Comparison of ENCODE assay signal across 22 mouse cellular contexts in the genomic region with DNA sequence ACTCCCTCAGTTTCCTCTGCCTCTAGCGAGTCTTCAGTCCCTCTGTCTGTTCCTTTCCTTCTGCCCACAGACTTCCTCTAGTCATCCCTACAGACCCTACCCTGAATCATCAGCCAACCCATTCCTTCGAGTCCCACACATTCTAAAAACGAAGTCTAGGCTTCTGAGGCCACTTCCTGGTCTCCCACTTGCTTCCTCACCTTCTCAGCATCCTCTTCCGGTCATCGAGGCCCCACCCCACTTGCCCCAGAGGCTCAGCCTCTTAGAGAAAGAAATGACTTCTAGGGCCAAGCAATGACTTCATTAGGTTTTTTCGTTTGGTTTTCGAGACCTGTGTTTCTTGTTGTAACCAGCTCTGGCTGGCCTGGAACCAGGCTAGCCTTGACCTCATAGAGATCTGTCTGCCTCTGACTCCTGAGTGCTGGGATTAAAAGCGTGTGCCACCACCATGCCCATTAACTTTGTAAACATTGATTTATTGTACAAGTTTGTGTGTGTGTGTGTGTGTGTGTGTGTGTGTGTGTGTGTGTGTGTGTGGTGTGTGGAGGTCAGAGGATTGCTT. TPM values are rescaled to one million over a fixed set of nuclear protein-coding genes. Genes with fewer than 3 reads are reported as not detected.
"Had no signal": no experiment of that assay in that cellular context is flagged by ENCODE, and none has a peak within 500 bp of the region (broad histone marks: within the 10 kb centered on the region; RNA-seq: fewer than 3 reads in every experiment).

No protein-coding gene starts in this region.

- H3K9me3 ChIP-seq: liver, embryonic 13.5 days; lung, embryonic 15.5 days; midbrain, embryonic 12.5 days; neural tube, embryonic 15.5 days had no signal

- DNase-seq: kidney, adult 8-10 months; liver; liver, embryonic 13.5 days; liver, postnatal 0 days; lung, postnatal 14 days; right cerebral cortex, adult 18-20 months; right cerebral cortex, postnatal 25 days; thymus, postnatal 36 days had no signal

- H3K27me3 ChIP-seq: limb, embryonic 12.5 days; liver, embryonic 13.5 days; lung, embryonic 15.5 days; neural tube, embryonic 15.5 days had no signal

- ATAC-seq: liver, postnatal 0 days had no signal

- H3K9ac ChIP-seq: limb, embryonic 12.5 days; liver, embryonic 13.5 days; liver, postnatal 0 days; lung, embryonic 15.5 days; midbrain, embryonic 12.5 days; neural tube, embryonic 15.5 days had no signal

- H3K27ac ChIP-seq: kidney, postnatal 0 days; layer of hippocampus, adult 2 months; limb, embryonic 12.5 days; liver, embryonic 13.5 days; lung, embryonic 15.5 days; macrophage; midbrain, embryonic 12.5 days; neural tube, embryonic 15.5 days had no signal

- H3K4me2 ChIP-seq: limb, embryonic 12.5 days; liver, embryonic 13.5 days; lung, embryonic 15.5 days; midbrain, embryonic 12.5 days; neural tube, embryonic 15.5 days had no signal

- H3K4me3 ChIP-seq: layer of hippocampus, adult 2 months; limb, embryonic 12.5 days; liver, embryonic 13.5 days; lung, embryonic 15.5 days; megakaryocyte, embryonic 14.5 days; midbrain, embryonic 12.5 days; myocyte; neural tube, embryonic 15.5 days had no signal

- H3K36me3 ChIP-seq: limb, embryonic 12.5 days; liver, embryonic 13.5 days; lung, embryonic 15.5 days; midbrain, embryonic 12.5 days; neural tube, embryonic 15.5 days had no signal

- H3K4me1 ChIP-seq: liver, embryonic 13.5 days; lung, embryonic 15.5 days; neural tube, embryonic 15.5 days had no signal

RNA-seq across cellular contexts. Expression of a gene that starts 57.4 kb away (rescaled TPM):
- total RNA-seq: layer of hippocampus, adult 2 months; layer of hippocampus, postnatal 10 days; left cerebral cortex, postnatal 36 days had no signal
- polyA plus RNA-seq: limb, embryonic 12.5 days; liver, embryonic 13.5 days; liver, postnatal 0 days; lung, embryonic 15.5 days; macrophage; midbrain, embryonic 12.5 days; neural tube, embryonic 11.5 days; neural tube, embryonic 15.5 days; small intestine, adult 2 months; thymus, postnatal 0 days had no signal
